Mouse (Mus musculus) limb, embryonic 15.5 days (tissue): ENCODE measurements at regions not wholly inside any gene's neighbourhood (a gene's known extent, or its start where the extent isn't known, plus 50 kb on each side); places are given as distances from the start of the nearest gene placed in this dataset.

Experiments
- ATAC-seq: fragments of 200-750 bp; cut with Nextera tagmentation; 2 replicates; pipeline ENCODE4 v1.8.0; 2017; ENCODE audit warnings: low read depth, moderate TSS enrichment; ENCODE audit not compliant: insufficient number of reproducible peaks, low FRiP score, low TSS enrichment
- H3K27ac ChIP-seq: fragments of 300-500 bp; sonication (generic); 2 replicates; pipeline ENCODE4 v1.5.1; 2015; ENCODE audit warnings: moderate library complexity, mild to moderate bottlenecking, inconsistent platforms
- H3K27me3 ChIP-seq: fragments of 300-500 bp; sonication (generic); 2 replicates; pipeline ENCODE4 v1.6.1; 2015; ENCODE audit warnings: inconsistent platforms
- H3K36me3 ChIP-seq: fragments of 300-500 bp; sonication (generic); 2 replicates; pipeline ENCODE4 v1.6.1; 2015; ENCODE audit warnings: inconsistent platforms
- H3K4me1 ChIP-seq: fragments of 300-500 bp; sonication (generic); 2 replicates; pipeline ENCODE4 v1.6.1; 2015; ENCODE audit warnings: inconsistent platforms
- H3K4me2 ChIP-seq: fragments of 300-500 bp; sonication (generic); 2 replicates; pipeline ENCODE4 v1.6.1; 2015; ENCODE audit warnings: mild to moderate bottlenecking, inconsistent platforms
- H3K4me3 ChIP-seq: fragments of 300-500 bp; sonication (generic); 2 replicates; pipeline ENCODE4 v1.5.1; 2015; ENCODE audit warnings: mild to moderate bottlenecking, inconsistent platforms
- H3K9ac ChIP-seq: fragments of 300-500 bp; sonication (generic); 2 replicates; pipeline ENCODE4 v1.6.1; 2015; ENCODE audit warnings: inconsistent platforms
- H3K9me3 ChIP-seq: fragments of 300-500 bp; sonication (generic); 2 replicates; pipeline ENCODE4 v1.6.1; 2016; ENCODE audit warnings: inconsistent platforms
- WGBS: fragments of 180-500 bp; shearing (Covaris S2); methylation state at CpG from one replicate; pipeline ENCODE4 v1.1.7; 2015; 5-methylcytosine and 5-hydroxymethylcytosine counted together

- Histone ChIP-seq H3K9me3 (no peaks in the 10 kb centered on the region), H3K4me1 (no peaks in the 10 kb centered on the region), H3K9ac (no peak overlapping the region), H3K27me3 (no peaks in the 10 kb centered on the region), H3K27ac (no peak overlapping the region), H3K4me3 (no peak overlapping the region), H3K36me3 (no peaks in the 10 kb centered on the region), H3K4me2 (no peak overlapping the region)
- no peak for ATAC-seq
- 80% methylated on average over 12 of the region's 12 CpGs for WGBS
Observed at GRCm38 (mm10) chr14:72064111-72064812, 427.4 kb downstream of the Gm9195 start.

- 38% methylated on average over 2 of the region's 2 CpGs for WGBS
- Histone ChIP-seq H3K4me3 (no peak overlapping the region), H3K27me3 (no peaks in the 10 kb centered on the region), H3K27ac (no peak overlapping the region), H3K9ac (no peak overlapping the region), H3K4me2 (no peak overlapping the region), H3K4me1 (0 out of 2 replicates have a peak, but pooled peaks cover 6% of the 10 kb centered on the region), H3K36me3 (no peaks in the 10 kb centered on the region), H3K9me3 (no peaks in the 10 kb centered on the region)
- no peak for ATAC-seq
Observed at GRCm38 (mm10) chr14:72042881-72043236, 448.8 kb downstream of the Gm9195 start.

- H3K4me2 ChIP-seq = no peak overlapping the region
- ATAC-seq = no peak
- H3K36me3 ChIP-seq = no peaks in the 10 kb centered on the region
- 12% methylated on average over 3 of the region's 3 CpGs for WGBS
- no peak overlapping the region for H3K9ac ChIP-seq
- 0 out of 2 replicates have a peak, but pooled peaks cover 6% of the 10 kb centered on the region for H3K4me1 ChIP-seq
- no peak overlapping the region for H3K27ac ChIP-seq
- no peaks in the 10 kb centered on the region for H3K27me3 ChIP-seq
- H3K9me3 ChIP-seq = no peaks in the 10 kb centered on the region
- no peak overlapping the region for H3K4me3 ChIP-seq
Observed at GRCm38 (mm10) chr14:72042112-72042880, 449.3 kb downstream of the Gm9195 start.

- Histone ChIP-seq H3K9ac (no peak overlapping the region), H3K27ac (no peak overlapping the region), H3K27me3 (no peaks in the 10 kb centered on the region), H3K4me1 (no peaks in the 10 kb centered on the region), H3K4me3 (no peak overlapping the region), H3K9me3 (no peaks in the 10 kb centered on the region), H3K36me3 (no peaks in the 10 kb centered on the region), H3K4me2 (no peak overlapping the region)
- 0 out of 2 replicates have a peak, but pooled peaks have one; percentile 63 for ATAC-seq
- WGBS = 25% methylated on average over 3 of the region's 3 CpGs
Observed at GRCm38 (mm10) chr14:72030396-72030795, 461.2 kb downstream of the Gm9195 start.

- Histone ChIP-seq H3K4me1 (no peaks in the 10 kb centered on the region), H3K9me3 (no peaks in the 10 kb centered on the region), H3K36me3 (no peaks in the 10 kb centered on the region), H3K27ac (no peak overlapping the region), H3K4me3 (no peak overlapping the region), H3K4me2 (no peak overlapping the region), H3K9ac (no peak overlapping the region), H3K27me3 (no peaks in the 10 kb centered on the region)
- no peak for ATAC-seq
- WGBS = 61% methylated on average over 8 of the region's 8 CpGs
Observed at GRCm38 (mm10) chr14:72027362-72028020, 464.1 kb downstream of the Gm9195 start.

GRCm38 (mm10) chr14:72004371-72004770 lies 487.3 kb downstream of the Gm9195 start:
- Histone ChIP-seq H3K4me2 (no peak overlapping the region), H3K4me3 (no peak overlapping the region), H3K27ac (no peak overlapping the region), H3K9me3 (no peaks in the 10 kb centered on the region), H3K36me3 (no peaks in the 10 kb centered on the region), H3K9ac (no peak overlapping the region), H3K27me3 (no peaks in the 10 kb centered on the region), H3K4me1 (peaks cover 6% of the 10 kb centered on the region; the same call in 1 of the 2 replicates)
- no peak for ATAC-seq
- WGBS = 60% methylated on average over 2 of the region's 2 CpGs

GRCm38 (mm10) chr14:72002205-72003138 lies 489.2 kb downstream of the Gm9195 start:
- Histone ChIP-seq H3K4me3 (no peak overlapping the region), H3K27me3 (no peaks in the 10 kb centered on the region), H3K4me1 (peaks cover 6% of the 10 kb centered on the region; the same call in 1 of the 2 replicates), H3K36me3 (no peaks in the 10 kb centered on the region), H3K9me3 (no peaks in the 10 kb centered on the region), H3K27ac (no peak overlapping the region), H3K4me2 (no peak overlapping the region), H3K9ac (no peak overlapping the region)
- 49% methylated on average over 7 of the region's 7 CpGs for WGBS
- no peak for ATAC-seq

GRCm38 (mm10) chr14:71973016-71973415 lies 518.6 kb downstream of the Gm9195 start:
- no peak overlapping the region for H3K27ac ChIP-seq
- H3K27me3 ChIP-seq = no peaks in the 10 kb centered on the region
- no peak overlapping the region for H3K4me2 ChIP-seq
- H3K36me3 ChIP-seq = no peaks in the 10 kb centered on the region
- no peak overlapping the region for H3K4me3 ChIP-seq
- H3K9me3 ChIP-seq = no peaks in the 10 kb centered on the region
- 83% methylated on average over 4 of the region's 4 CpGs for WGBS
- no peak overlapping the region for H3K9ac ChIP-seq
- no peaks in the 10 kb centered on the region for H3K4me1 ChIP-seq
- ATAC-seq = no peak

- Histone ChIP-seq H3K9ac (no peak overlapping the region), H3K4me1 (no peaks in the 10 kb centered on the region), H3K27ac (no peak overlapping the region), H3K9me3 (no peaks in the 10 kb centered on the region), H3K4me2 (no peak overlapping the region), H3K27me3 (no peaks in the 10 kb centered on the region), H3K36me3 (no peaks in the 10 kb centered on the region), H3K4me3 (no peak overlapping the region)
- ATAC-seq = no peak
- WGBS = 98% methylated on average over 1 of the region's 1 CpGs
Observed at GRCm38 (mm10) chr14:71972521-71972920, 519.1 kb downstream of the Gm9195 start.

- WGBS = 74% methylated on average over 6 of the region's 6 CpGs
- ATAC-seq = no peak
- no peak overlapping the region for H3K9ac ChIP-seq
Observed at GRCm38 (mm10) chr14:71967646-71968045, 524.0 kb downstream of the Gm9195 start.

GRCm38 (mm10) chr14:71963389-71964169 lies 528.1 kb downstream of the Gm9195 start:
- WGBS = 4% methylated on average over 4 of the region's 4 CpGs
- no peak overlapping the region for H3K27ac ChIP-seq

More at GRCm38 (mm10) chr14:71967646-71968045, 524.0 kb downstream of the Gm9195 start:
- H3K9me3 ChIP-seq = no peaks in the 10 kb centered on the region
- H3K27me3 ChIP-seq = no peaks in the 10 kb centered on the region
- no peaks in the 10 kb centered on the region for H3K4me1 ChIP-seq
- no peak overlapping the region for H3K27ac ChIP-seq
- H3K4me3 ChIP-seq = no peak overlapping the region
- no peak overlapping the region for H3K4me2 ChIP-seq
- no peaks in the 10 kb centered on the region for H3K36me3 ChIP-seq

More at GRCm38 (mm10) chr14:71963389-71964169, 528.1 kb downstream of the Gm9195 start:
- H3K4me1 ChIP-seq = no peaks in the 10 kb centered on the region
- H3K36me3 ChIP-seq = no peaks in the 10 kb centered on the region
- ATAC-seq = no peak
- H3K27me3 ChIP-seq = no peaks in the 10 kb centered on the region
- no peaks in the 10 kb centered on the region for H3K9me3 ChIP-seq
- H3K9ac ChIP-seq = no peak overlapping the region
- H3K4me3 ChIP-seq = no peak overlapping the region
- no peak overlapping the region for H3K4me2 ChIP-seq
